Mouse (Mus musculus): ENCODE measurements at regions not wholly inside any gene's neighbourhood (a gene's known extent, or its start where the extent isn't known, plus 50 kb on each side); places are given as distances from the start of the nearest gene placed in this dataset.

- peak in 1 of 2 experiments; percentile 42 for DNase-seq
Observed at GRCm38 (mm10) chr9:40617676-40618062, 52.7 kb upstream of the Gm21915 start.

GRCm38 (mm10) chr9:40617036-40617675, 53.3 kb upstream of the Gm21915 start:
- peak; percentile 36 to 53 for DNase-seq

- peak; percentile 88 to 91 for DNase-seq
Observed at GRCm38 (mm10) chr9:40616426-40617035, 53.9 kb upstream of the Gm21915 start.

GRCm38 (mm10) chr9:40615891-40616290, 54.5 kb upstream of the Gm21915 start:
- DNase-seq: no peak

GRCm38 (mm10) chr9:40614071-40614470, 56.3 kb upstream of the Gm21915 start:
- DNase-seq: no peak

GRCm38 (mm10) chr9:40613182-40613581, 57.2 kb upstream of the Gm21915 start:
- DNase-seq: no peak

GRCm38 (mm10) chr9:40612755-40613154, 57.7 kb upstream of the Gm21915 start:
- DNase-seq: peak in 1 of 2 experiments; percentile 34

GRCm38 (mm10) chr9:40612312-40612711, 58.1 kb upstream of the Gm21915 start:
- no peak for DNase-seq

- no peak for DNase-seq
Observed at GRCm38 (mm10) chr9:40611626-40612025, 58.8 kb upstream of the Gm21915 start.

- peak in 1 of 2 experiments; percentile 25 for DNase-seq
Observed at GRCm38 (mm10) chr9:40608596-40608995, 61.8 kb upstream of the Gm21915 start.

- DNase-seq: no peak
Observed at GRCm38 (mm10) chr9:40607941-40608340, 62.5 kb upstream of the Gm21915 start.

- DNase-seq: no peak
Observed at GRCm38 (mm10) chr9:40603521-40603920, 66.9 kb upstream of the Gm21915 start.

- DNase-seq: no peak
Observed at GRCm38 (mm10) chr9:40598431-40598831, 67.2 kb upstream of the Gramd1b start.

GRCm38 (mm10) chr9:40587421-40587820, 56.2 kb upstream of the Gramd1b start:
- DNase-seq: peak; percentile 32 to 49

GRCm38 (mm10) chr9:40586581-40586980, 55.4 kb upstream of the Gramd1b start:
- DNase-seq: peak in 1 of 2 experiments; percentile 28

- peak; percentile 92 to 96 for DNase-seq
Observed at GRCm38 (mm10) chr9:40583554-40583953, 52.4 kb upstream of the Gramd1b start.

- DNase-seq: peak in 1 of 2 experiments; percentile 26
Observed at GRCm38 (mm10) chr9:40581854-40582253, 50.7 kb upstream of the Gramd1b start.

Measured in cerebellum, postnatal 10 days (tissue).